Mouse (Mus musculus) thymus, postnatal 4 days (tissue): ENCODE results near the gene Coro7.
"Not testable (repeated sequence)": the region's sequence is repeated elsewhere in the genome, so short reads cannot be mapped to it uniquely, and the experiment has no call there.

ENCODE experiments used
- DNase-seq: peaks from one replicate; pipeline ENCODE4 v3.0.0; 2021

Gene Coro7

DNA sequence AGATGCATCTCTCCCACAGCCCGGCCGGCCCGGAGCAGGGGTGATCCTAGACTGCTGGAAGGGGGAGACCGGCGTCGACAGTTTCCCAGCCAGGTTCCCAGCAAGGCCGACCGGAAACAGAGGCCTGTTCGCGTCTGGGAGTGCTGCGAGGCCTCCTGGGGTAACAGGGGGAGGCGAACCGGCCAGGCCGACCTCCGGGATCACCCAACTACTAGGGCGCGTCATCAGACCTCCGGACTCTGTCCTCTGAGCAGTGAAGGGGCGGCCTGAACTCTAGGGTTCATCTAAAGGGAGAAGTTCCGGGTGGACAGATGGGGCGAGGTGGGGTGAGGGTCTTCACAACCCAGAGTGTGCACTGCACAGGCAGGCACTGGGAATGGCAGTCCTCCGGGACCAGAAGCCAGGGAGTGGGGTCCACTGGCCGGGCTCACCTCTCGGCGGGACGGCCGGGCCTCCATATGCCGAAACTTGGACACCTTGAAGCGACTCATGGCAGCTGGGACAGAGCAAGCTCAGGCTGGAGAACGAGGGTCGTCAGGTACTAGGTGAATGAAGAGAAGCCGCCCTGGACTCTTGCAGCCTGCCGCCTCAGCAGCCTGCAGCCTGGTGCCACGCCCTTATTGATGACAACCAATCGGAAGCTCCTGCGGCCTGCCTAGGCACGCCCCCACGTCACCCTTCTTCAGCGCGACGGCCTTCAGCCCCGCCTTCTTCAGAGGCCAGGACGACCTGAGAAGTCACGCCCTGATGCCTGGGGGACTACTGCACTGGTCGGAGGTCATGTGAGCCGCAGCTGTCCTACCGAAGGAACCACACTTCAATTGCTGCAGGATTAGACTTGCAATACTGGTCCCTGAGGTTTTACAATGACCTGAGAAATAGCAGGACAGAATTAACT is at the start of gene Coro7:
Coro7 (minus strand) TSS at position 657 of the 898 bp plus-strand sequence.
- peak; percentile 93 for DNase-seq

GRCm38 (mm10) chr16:4727963-4728362 is 48.4 kb upstream of the Coro7 start:
- DNase-seq: no peak

- no peak for DNase-seq
Observed at GRCm38 (mm10) chr16:4727526-4727925, 47.9 kb upstream of the Coro7 start.

DNA sequence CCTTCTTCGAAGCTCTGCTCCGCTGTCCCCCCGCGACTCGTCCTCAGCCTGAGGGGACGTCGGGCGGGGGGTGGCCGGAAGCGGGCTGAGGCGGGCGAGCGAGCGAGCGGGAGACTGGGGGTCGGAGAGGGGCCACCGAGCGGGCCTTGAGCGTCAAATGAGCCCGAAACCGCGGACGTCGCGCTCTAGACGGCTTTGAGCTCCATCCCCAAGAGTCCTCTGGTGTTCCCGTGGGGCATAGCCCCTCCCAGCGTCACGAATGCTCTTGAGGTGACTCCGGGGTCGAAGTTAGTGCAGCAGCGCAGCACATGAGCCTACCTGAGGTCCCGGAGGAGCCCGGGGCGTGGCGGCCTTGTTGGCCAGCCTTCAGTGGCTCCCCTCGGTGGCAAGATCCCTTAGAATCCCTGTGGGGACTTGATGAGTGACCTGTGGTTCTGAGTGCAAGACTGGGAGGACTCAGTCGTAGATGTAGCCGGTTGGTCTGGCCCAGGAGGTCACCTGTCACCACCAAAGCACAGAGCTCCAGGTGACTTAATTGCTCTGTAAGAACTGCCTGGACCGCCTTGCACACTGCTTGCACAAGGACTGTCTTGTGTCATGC is 47.1 kb upstream of the Coro7 start:
- DNase-seq: no peak

DNA sequence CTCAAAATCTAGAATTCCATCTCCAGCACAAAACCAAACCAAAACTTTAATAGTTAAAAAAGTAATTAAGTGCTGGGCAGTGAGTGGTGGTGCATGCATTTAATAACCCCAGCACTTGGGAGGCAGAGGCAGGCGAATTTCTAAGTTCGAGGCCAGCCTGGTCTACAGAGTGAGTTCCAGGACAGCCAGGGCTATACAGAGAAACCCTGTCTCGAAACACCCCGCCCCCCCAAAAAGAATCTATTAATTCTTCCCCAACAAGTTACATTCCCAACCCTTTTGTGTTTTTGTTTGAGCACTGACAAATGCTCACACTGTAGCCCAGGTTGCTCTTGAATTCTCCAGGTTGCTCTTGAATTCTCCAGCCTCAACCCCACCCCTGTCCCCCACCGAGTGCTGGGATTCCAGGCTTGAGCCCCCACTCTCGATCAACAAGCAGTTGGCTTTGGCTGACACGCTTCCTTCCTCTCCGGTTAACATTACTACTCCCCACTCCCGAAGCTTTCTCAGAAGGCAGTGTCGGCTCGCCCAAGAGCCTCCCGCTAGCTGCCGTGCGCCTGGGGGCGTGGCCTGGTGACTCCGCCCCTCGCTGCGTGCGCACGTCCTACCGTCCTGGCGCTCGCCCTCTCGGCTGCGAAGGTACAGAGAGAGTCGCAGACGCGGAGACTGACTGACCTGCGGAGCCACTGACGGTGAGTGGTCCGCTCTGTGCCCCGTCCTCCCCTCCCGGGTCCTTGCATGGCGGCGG is 46.4 kb upstream of the Coro7 start, which contains the start of gene Hmox2:
Hmox2 (plus strand) TSS at position 582 of the 748 bp plus-strand sequence.
- peak; percentile 99 for DNase-seq

DNA sequence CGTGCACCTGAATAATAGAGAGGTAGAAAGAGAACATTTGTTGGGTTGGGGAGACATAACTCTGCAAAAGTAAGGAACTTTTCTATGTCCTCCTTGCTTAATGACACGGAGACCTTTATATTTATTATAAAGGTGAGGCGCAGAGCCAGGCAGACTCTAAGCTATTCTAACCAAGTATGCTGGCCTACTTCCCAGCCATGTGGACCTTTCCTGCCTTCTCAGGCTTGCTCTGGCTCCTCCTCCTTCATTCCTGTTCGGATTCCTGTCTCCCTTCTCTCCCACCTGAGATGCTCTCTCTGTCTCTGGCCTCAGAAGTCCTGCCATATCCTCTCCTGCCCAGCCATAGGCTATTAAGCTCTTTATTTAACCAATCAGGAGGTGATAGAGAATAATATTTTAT is 45.7 kb upstream of the Coro7 start:
- DNase-seq: no peak

DNA sequence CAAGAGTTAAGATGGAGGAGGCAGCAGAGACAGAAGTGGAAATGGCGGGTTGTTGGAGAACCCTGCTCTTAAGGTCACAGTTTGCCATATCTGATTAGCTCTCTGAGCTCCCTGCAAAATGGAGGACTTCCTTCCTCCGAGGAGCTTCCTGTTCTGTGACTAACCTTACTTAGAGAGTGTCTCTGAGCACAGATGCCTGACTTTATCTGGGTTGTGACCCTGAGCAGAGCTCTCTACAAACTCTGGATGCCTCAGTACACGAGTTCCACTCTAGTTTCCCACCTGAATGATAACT is 43.3 kb upstream of the Coro7 start:
- no peak for DNase-seq

DNA sequence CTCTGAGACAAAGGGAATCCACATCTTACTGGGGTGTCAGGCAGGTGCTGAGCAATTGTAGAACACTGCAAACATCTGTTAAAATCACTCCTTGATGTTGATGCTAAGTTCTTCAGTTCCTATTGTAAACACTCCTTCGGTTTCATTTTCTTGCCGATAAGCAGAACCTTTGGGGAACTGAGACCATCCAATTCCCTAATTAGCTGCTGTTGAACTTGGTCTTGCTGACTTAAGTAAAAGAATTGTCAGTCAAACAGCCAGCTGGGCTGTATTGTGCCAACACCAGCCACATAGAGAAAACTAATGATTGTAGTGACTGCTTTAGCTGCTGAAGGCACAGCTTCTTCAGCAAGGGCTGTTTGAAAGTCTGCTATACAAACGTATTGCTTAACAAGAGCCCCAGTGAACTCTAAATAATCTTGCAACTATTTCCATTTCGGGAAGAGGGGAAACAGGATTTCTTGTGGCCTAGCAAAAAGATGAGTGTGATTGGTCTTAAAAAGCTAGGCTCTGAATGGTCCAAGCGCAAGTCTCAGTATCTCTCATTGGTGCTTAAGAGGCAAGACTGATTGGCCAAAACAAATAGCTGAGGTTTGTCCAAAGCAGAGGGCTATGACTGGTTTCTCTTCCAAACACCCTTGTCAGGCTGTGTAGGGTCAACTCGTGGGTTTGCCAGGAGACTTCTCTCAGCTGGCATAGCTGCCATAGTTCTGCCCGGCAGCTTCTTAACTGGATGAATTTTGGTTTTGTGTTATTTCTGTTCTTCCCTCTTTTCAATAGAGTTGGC is 42.7 kb upstream of the Coro7 start:
- peak; percentile 33 for DNase-seq

GRCm38 (mm10) chr16:4718753-4719518 is 39.4 kb upstream of the Coro7 start, which contains the start of gene Nmral1:
TSS of gene Nmral1 (minus strand) at chr16:4719356.
- DNase-seq: peak; percentile 76

DNA sequence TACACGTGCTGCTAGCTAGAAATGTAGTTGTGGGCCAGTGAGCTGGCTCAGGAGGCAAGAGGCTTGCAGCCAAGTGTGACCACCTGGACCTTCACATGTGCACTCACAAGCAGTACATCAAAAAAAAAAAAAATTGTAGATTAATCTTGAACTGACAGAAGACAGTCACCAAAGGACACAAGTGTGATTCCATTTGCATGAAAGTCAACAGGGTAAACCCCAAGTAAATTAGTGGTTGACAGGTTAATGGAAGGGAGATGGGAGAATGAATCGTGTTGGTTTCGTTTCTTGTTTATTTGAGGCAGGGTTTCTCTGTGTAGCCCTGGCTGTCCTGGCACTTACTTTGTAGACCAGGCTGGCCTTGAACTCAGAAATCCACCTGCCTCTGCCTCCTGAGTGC is 38.3 kb upstream of the Coro7 start:
- DNase-seq: no peak

- DNase-seq: no peak
Observed at GRCm38 (mm10) chr16:4713861-4714710, 34.5 kb upstream of the Coro7 start.

- no peak for DNase-seq
Observed at GRCm38 (mm10) chr16:4711173-4711572, 31.6 kb upstream of the Coro7 start.

GRCm38 (mm10) chr16:4705541-4705940 is 26.0 kb upstream of the Coro7 start:
- DNase-seq: no peak

GRCm38 (mm10) chr16:4702646-4703045 is 23.1 kb upstream of the Coro7 start:
- DNase-seq: no peak

- no peak for DNase-seq
Observed at GRCm38 (mm10) chr16:4701211-4701610, 21.6 kb upstream of the Coro7 start.

- DNase-seq: not testable (repeated sequence)
Observed at GRCm38 (mm10) chr16:4689371-4689770, 9.8 kb upstream of the Coro7 start.

DNA sequence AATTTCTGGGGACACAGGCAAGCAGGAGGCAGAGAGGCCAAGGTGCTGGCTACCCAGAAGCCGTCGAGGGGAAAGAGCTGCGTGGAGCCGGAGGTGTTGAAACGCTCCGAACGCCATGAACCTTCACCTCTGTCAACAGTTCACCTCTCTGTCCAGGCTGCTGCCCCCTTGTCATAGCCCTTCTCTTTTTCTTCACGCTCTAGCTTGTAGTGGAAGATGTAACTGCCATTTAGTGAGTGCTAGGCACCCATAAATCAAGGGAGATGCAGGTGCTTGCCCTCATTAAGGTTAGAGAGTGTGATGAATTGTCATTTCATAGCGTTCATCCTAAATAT is 4.8 kb upstream of the Coro7 start:
- DNase-seq: no peak

- DNase-seq: peak; percentile 99
Observed at GRCm38 (mm10) chr16:4683581-4684456, 4.2 kb upstream of the Coro7 start.

- no peak for DNase-seq
Observed at GRCm38 (mm10) chr16:4683193-4683580, 3.6 kb upstream of the Coro7 start.

GRCm38 (mm10) chr16:4682628-4683179 is 3.1 kb upstream of the Coro7 start:
- no peak for DNase-seq
